Mouse (Mus musculus): Measurements from ENCODE around the gene Dok4. TPM values are rescaled to one million over a fixed set of nuclear protein-coding genes. Genes with fewer than 3 reads are reported as not detected.
A peak's percentile ranks its signal among the peaks of the same experiment; 100 is the strongest.
"Not testable (repeated sequence)": the region's sequence is repeated elsewhere in the genome, so short reads cannot be mapped to it uniquely, and the experiment has no call there.

Dok4 gene
- total and polyA plus RNA-seq, 3 experiments, result 5.8 to 13.0 (median 12.4) TPM

GRCm38 (mm10) chr8:94880742-94881141 is 4.6 kb upstream of the Dok4 start:
- DNase-seq, result no peak

DNA sequence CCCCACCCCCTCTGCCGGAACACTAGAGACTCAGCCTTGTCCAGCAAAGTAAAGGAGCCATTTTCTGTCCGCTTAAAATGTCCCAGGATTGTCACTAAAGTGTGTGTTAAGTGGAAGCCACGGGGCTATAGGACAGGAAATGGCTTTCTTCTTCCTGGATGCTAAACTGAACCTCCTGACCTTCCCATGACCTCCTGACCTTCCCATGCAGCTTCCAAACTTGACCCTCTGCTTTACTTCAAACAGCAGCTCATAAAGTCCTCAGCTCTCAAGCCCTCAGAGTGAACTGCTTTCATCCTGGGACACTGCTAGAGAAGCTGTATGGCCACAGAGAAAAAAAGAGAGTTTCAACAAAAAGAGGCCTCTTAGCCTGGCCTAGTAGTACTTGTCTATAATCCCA is 690 bp upstream of the Dok4 start:
- DNase-seq, result no peak

GRCm38 (mm10) chr8:94875871-94876150 is 319 bp downstream of the Dok4 start:
- no peak for DNase-seq

DNA sequence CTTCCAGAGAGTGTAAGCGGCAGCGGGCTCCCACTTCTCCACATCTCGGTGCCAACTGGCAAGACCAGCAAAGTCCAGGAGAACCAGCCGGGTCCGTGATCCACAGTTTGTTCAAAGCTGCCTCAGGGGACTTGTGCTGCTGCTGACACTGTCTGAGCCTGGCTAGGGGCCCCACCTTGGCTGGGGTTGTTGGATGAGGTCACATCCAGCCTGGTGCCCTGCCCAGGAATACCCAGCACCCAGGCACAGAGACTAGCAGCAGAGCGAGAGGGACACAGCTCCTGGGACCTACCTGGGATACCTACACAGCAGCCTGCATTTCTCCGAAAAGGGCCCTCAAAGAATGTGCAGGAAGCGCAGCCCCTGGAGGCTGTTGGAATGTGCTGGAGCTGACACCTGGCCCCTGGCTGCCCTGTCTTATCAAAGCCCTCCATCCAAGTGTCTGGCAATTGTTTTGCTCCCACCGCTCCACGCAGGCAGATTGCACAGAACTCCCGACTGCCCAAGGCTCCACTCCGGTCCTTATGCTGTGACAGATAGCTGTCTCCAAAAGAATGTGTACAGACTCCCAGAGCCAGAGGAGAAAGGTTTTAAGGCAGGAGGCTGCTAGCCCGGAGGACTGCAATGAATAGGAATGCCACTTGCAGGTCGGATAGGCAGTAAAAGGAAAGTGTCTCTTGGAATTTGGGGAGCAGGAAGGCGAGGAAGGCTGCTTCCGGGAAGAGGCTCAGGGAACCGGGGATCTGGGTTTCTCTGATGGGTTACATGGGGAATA is 847 bp downstream of the Dok4 start:
- peak; percentile 43 for DNase-seq

DNA sequence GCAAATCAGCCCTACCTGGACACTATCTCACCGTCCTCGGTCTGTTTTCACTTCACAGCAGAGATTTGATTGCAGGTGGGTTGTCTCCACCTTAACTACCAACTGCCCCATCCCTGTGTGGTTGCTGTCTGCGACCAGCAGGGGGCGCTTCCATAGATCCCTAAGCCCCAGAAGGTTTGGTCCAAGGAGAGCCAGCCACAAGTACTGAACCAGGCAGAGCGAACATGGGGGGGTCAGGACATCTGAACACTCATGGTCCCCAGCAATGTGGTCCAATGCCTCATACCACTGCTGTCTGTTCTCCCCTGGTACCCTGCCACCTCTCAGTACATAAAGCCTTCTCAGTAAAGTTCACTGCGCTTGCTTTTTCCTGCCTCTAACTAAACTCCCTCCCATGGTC is 1.8 kb downstream of the Dok4 start:
- peak; percentile 76 for DNase-seq

DNA sequence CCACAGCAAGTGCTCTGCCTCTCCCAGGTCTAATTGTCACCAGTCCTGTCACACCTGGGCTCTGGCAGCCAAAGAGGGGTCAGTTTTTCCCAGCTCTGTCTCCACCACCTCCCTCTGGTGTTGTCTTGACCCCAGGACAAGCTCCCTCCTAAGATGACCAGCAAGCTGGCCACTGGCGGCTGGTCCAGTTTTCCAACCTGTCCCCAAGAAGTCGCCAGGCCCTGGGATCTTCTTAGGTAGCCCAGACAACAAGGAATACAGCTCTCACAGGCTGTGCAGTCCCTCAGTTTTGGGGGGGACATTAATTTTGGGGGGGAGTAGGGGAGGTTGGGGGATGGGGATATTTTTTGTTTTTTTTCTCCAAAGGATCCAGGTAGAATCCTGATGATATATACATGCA is 3.6 kb downstream of the Dok4 start:
- DNase-seq, result no peak

DNA sequence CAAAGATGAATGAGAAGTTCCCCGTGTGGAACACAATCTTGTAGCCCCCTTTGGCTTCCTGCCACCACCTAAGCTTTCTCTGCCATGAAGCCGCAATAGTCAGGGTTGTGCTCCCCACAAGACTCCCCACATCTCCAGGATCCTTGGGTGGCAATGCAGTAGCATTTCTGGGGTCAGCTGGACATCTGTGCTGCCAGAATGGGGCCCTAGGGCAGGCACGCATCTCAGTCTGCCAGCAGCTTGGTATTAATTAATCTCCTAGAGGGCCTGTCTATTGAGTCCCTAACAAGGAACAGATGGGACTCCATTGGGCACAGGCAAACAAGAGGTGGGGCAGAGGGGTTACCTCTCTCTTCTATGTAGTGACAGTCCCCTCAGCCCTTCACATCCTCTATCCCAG is 4.0 kb downstream of the Dok4 start:
- DNase-seq, result no peak

DNA sequence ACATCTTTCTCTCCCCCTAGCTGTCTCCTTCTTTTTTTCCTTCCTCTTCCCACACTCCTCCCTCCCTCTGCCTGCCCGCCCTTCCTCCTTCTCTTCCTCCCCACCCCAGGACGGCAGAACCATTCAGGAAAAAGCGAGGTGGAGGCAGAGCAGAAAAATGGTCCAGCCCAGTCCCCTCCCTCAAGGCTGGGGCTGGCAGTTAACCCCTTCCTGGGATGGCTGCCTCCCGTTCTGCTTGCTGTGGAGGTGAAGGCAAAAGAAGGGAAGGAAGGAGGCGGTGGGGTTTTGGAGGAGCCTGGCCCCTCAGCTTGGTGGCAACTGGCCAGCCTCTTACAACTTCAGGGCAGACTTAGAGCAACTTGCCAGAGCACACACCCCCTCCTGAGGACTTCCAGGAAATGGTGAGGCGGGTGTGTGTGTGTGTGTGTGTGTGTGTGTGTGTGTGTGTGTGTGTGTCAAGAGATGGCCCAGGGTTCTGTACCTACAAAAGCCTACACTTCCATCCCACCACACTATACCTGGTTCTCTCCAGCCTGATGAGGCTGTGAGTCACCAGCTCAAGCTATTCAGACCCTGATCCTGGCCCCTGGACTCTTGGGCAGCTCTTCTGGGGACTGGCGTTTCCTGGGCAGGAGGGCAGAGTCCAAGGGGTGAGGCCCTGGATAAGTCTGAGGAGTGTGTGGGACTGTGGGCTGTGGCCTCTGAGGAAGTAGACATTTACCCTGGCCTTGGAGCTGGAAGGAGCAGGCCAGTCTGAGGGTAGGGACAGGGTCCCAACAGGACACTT is 4.8 kb downstream of the Dok4 start:
- DNase-seq, result peak; percentile 69

DNA sequence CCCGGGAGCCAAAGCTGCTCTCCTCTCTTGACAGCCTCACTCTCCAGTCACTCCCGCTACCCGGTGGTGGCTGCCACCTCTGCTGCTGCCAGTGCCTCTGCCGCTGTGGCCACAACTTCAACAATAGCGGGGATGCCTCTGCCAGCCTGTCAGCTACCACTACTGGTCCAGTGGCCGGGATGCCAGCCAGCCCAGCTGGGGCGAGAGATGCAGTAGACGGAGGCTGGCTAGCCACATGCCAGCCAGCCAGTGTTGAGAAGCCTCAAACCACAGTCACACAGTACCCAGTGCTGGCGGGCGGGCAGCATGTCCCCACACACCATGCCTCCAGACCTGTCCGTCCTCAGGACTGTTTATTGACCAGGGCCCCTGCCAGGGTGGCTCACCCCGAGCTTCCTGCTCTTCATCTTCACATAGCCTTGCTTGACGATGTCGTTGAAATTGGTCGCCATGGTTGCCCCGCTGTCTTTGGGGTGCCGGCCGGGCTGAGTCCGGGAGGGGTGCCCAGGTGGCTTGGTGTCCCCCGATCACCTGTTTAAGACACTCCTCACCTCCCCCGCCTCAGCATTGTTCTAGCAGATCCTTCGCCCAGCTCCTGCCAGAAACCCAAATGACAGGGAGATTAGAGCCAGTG is 5.5 kb downstream of the Dok4 start:
- no peak for DNase-seq

DNA sequence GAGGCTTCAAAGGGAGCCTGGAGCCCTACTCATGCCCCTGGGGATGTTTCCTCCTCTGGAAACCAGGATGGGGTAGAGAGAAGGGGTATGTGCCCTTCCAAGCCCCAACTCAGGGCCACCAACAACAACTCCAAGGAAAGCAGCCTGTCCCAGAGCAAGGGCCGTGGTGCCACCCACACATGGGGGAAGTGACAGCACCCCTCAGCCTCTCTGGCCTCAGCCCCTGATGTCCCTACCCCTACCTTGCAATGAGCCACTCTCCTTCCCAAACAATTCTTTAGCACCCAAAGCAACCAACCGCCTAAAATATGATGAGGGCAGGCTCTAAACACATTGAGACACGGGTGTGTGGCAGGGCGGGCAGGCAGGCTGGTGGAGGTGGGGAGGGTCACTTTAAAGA is 6.1 kb downstream of the Dok4 start:
- no peak for DNase-seq

- no peak for DNase-seq
These were observed 7.0 kb downstream of the Dok4 start for GRCm38 (mm10) chr8:94869146-94869545.

- no peak for DNase-seq
These were observed 9.2 kb downstream of the Dok4 start for GRCm38 (mm10) chr8:94866921-94867320.

GRCm38 (mm10) chr8:94865292-94865691 is 10.8 kb downstream of the Dok4 start:
- DNase-seq, result peak; percentile 85

GRCm38 (mm10) chr8:94863897-94864673 is 12.0 kb downstream of the Dok4 start:
- no peak for DNase-seq

- DNase-seq, result no peak
These were observed 13.5 kb downstream of the Dok4 start for GRCm38 (mm10) chr8:94862487-94863220.

GRCm38 (mm10) chr8:94861352-94861910 is 14.7 kb downstream of the Dok4 start:
- DNase-seq, result peak; percentile 62

DNA sequence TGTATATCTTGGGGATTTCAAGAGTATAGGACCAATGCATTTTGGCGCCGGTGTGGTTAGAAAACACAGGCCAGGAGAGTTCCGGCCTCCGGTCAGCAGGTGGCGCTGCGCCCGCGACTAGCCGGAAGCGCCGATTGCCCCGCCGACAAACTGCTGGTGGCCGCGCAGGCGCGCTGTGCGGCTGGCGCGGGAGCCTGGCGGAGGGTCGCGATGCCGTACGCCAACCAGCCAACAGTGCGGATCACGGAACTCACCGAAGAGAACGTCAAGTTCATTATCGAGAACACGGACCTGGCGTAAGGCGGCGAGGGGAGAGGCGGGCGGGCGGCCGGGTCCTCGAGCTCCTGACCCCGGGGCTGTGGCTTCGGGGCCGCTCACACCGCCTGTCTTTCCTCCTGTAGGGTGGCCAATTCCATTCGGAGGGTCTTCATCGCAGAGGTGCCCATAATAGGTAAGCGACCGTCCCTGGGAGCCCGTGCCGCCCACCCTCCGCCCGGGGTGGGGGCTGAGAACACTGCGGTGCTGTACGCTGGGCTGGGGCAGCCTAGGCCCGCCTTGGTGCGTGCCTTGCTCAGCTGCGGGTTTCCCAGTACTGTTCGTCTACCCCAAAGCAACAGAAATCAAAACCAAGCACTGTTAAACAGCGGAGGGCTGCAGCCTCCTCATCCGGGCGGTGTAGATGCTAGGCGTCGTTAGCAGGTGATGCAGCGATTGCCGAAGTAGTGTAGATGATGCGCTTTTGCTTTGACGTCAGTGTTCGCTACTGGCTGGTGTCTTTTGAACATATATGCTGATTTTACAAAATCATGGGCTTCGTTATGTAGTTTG is 18.6 kb downstream of the Dok4 start, which contains the start of gene Polr2c:
Gene Polr2c, plus strand, starts transcription at position 105 of the 828 bp plus-strand sequence.
- peak; percentile 92 for DNase-seq

GRCm38 (mm10) chr8:94857011-94857345 is 19.2 kb downstream of the Dok4 start:
- DNase-seq, result no peak

- not testable (repeated sequence) for DNase-seq
These were observed 21.4 kb downstream of the Dok4 start for GRCm38 (mm10) chr8:94854761-94855160.

DNA sequence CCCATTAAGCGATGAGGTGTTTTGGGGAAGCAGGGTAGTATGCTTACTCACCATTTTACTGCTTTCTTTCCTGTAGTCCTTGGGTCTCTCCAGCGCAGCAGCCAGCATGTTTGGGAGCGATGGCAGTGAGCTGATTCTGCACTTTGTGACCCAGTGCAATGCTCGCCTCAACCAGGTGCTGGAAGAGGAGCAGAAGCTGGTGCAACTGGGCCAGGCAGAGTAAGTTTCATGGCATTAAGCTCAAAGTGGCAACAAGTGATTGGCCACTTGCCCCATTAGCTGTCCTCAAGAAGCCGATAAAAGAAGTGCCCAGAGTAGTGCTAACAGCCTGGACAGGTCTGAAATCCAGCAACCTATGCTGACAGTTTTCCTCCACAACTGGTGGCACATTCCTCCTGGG is 26.1 kb downstream of the Dok4 start:
- no peak for DNase-seq

All from adrenal gland, adult 2 months (tissue).